Mouse (Mus musculus) limb, embryonic 13.5 days (tissue): ENCODE results near the gene Pdzd9. TPM values are rescaled to one million over a fixed set of nuclear protein-coding genes. Genes with fewer than 3 reads are reported as not detected.

Experiments
- ATAC-seq: fragments of 200-750 bp; cut with Nextera tagmentation; 2 replicates; pipeline ENCODE4 v1.8.0; 2017; ENCODE audit warnings: low read depth, moderate number of reproducible peaks, moderate TSS enrichment; ENCODE audit not compliant: low FRiP score
- H3K27ac ChIP-seq: fragments of 300-500 bp; sonication (generic); 2 replicates; pipeline ENCODE4 v1.5.1; 2015; ENCODE audit warnings: inconsistent platforms, mild to moderate bottlenecking, moderate library complexity
- H3K27me3 ChIP-seq: fragments of 300-500 bp; sonication (generic); 2 replicates; pipeline ENCODE4 v1.6.1; 2015; ENCODE audit warnings: mild to moderate bottlenecking, inconsistent platforms
- H3K36me3 ChIP-seq: fragments of 300-500 bp; sonication (generic); 2 replicates; pipeline ENCODE4 v1.6.1; 2015; ENCODE audit warnings: inconsistent platforms, mild to moderate bottlenecking, moderate library complexity
- H3K4me1 ChIP-seq: fragments of 300-500 bp; sonication (generic); 2 replicates; pipeline ENCODE4 v1.6.1; 2015; ENCODE audit warnings: inconsistent platforms
- H3K4me2 ChIP-seq: fragments of 300-500 bp; sonication (generic); replicated peaks from 2 replicates; pipeline ENCODE4 v1.6.1; 2015; ENCODE audit warnings: inconsistent platforms, mild to moderate bottlenecking, moderate library complexity
- H3K4me3 ChIP-seq: fragments of 300-500 bp; sonication (generic); 2 replicates; pipeline ENCODE4 v1.5.1; 2015; ENCODE audit warnings: moderate library complexity, mild to moderate bottlenecking, inconsistent platforms
- H3K9ac ChIP-seq: fragments of 300-500 bp; sonication (generic); 2 replicates; pipeline ENCODE4 v1.6.1; 2015; ENCODE audit warnings: mild to moderate bottlenecking, inconsistent platforms
- H3K9me3 ChIP-seq: fragments of 300-500 bp; sonication (generic); 2 replicates; pipeline ENCODE4 v1.6.1; 2016; ENCODE audit warnings: inconsistent platforms
- WGBS: fragments of 180-500 bp; shearing (Covaris S2); methylation state at CpG from one replicate; pipeline ENCODE4 v1.1.7; 2015; 5-methylcytosine and 5-hydroxymethylcytosine counted together
- polyA plus RNA-seq: library from polyadenylated mRNA; unstranded; fragments of >200 nt; fragmentation: Nextera tagmentation; extraction: Ambion mirVana; gene quantifications from 2 replicates; pipeline ENCODE4 v1.2.1, GENCODE M21; 2015

Gene Pdzd9
- polyA plus RNA-seq, 1 experiment from 2014 or later: 0.29 TPM

DNA sequence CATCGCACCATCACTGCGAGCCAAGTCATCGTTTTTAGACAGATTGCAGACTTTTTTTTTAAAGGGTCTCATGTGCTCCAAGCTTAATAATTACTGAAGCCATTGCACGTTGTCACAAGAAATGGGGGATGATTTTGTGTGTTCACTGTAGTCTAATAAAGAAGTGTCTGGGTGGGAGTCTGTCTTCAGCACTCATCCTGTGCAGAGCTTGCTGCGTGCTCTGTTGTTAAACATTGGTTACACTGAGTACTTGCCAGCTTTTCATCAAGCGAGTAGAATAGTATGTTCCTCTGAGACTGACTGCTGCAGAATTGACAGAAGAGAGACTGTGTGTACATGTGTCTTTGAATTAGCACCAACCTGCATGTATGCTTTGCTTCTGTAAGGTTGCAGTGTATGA lies 15.1 kb upstream of the Pdzd9 start:
- H3K9ac ChIP-seq: no peak overlapping the region
- no peaks in the 10 kb centered on the region; the same call in 1 of the 2 replicates for H3K36me3 ChIP-seq
- no peaks in the 10 kb centered on the region for H3K27me3 ChIP-seq
- ATAC-seq: no peak
- H3K9me3 ChIP-seq: no peaks in the 10 kb centered on the region
- peaks cover 17% of the 10 kb centered on the region for H3K4me1 ChIP-seq
- 72% methylated on average over 6 of the region's 6 CpGs for WGBS
- H3K27ac ChIP-seq: 0 out of 2 replicates have a peak overlapping the region, but pooled peaks have one; percentile 4
- H3K4me2 ChIP-seq: no peak overlapping the region
- H3K4me3 ChIP-seq: no peak overlapping the region

DNA sequence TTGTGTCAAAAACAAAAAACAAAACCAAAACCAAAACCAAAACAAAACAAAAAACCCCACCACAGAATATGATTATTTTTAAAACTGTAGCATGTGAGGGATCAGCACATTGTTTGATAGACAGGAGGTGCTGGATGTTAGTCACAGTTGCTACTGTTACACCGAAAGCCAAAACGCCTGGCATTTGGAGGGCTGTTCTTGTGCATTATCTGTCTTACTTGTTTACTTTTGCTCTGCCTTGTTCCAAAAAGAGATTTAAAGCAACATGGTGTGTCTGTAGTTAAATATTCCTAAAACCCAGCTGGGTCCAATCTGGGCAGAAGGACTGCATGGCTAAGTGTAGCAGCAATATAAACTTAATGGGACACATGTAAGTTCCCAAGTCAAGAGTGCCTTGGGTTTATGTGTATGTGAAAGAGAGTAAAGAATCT lies 14.6 kb upstream of the Pdzd9 start:
- ATAC-seq: no peak; the same call in 1 of the 2 replicates
- H3K27me3 ChIP-seq: no peaks in the 10 kb centered on the region
- H3K4me3 ChIP-seq: no peak overlapping the region
- H3K9ac ChIP-seq: no peak overlapping the region
- H3K4me2 ChIP-seq: no peak overlapping the region
- 0 out of 2 replicates have a peak overlapping the region, but pooled peaks have one; percentile 4 for H3K27ac ChIP-seq
- H3K4me1 ChIP-seq: peaks cover 21% of the 10 kb centered on the region
- WGBS: 63% methylated on average over 2 of the region's 2 CpGs
- no peaks in the 10 kb centered on the region for H3K9me3 ChIP-seq
- H3K36me3 ChIP-seq: no peaks in the 10 kb centered on the region; the same call in 1 of the 2 replicates

DNA sequence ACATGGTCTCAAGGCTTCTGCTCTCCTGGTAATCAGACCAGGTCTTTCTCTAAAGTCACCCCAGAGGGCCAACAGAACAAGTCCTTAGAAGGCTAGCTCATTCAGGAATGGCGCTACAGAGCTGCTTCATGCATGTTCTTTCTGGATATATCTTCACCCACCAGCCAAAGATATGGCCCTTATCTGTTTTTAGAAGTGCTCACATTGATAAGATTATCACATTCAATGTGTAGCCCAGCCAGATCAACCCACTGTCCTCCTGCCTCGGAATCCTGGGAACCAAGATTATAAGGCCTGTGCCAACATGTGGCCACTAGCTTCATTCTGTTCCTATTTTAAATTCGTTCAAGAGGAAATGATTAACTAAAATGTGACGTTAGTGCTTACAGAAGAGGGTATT lies 11.9 kb upstream of the Pdzd9 start:
- WGBS: 84% methylated on average over 4 of the region's 4 CpGs
- Histone ChIP-seq H3K4me3 (no peak overlapping the region), H3K36me3 (no peaks in the 10 kb centered on the region)

DNA sequence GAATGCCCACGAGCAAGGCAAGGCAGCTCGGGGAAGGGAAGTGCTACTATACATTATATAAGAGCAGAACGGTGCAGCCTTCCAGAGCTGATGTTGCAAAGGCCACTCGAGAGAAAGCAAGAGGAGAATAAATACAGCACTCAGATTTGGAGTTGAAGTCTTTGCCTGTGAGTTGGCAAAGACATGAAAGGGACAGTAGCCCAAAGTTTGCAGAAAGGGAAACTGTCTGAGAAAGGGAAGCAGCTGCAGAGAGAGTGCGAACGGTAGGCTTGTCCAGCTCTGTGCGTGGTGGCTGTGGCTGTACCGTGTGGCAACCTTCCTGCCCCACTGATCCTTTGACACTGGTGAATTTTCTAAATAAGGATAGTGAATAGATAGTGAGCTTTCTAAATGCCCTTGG lies 8.9 kb upstream of the Pdzd9 start:
- peak overlapping the region; percentile 91 for H3K9ac ChIP-seq
- no peak for ATAC-seq
- H3K27ac ChIP-seq: no peak overlapping the region
- no peaks in the 10 kb centered on the region for H3K27me3 ChIP-seq
- H3K4me1 ChIP-seq: peaks cover 28% of the 10 kb centered on the region
- peak overlapping the region; percentile 82 for H3K4me2 ChIP-seq
- peak overlapping the region; percentile 94 for H3K4me3 ChIP-seq
- 55% methylated on average over 8 of the region's 8 CpGs for WGBS
- no peaks in the 10 kb centered on the region for H3K9me3 ChIP-seq
- H3K36me3 ChIP-seq: no peaks in the 10 kb centered on the region

More for the DNA sequence above, 11.9 kb upstream of the Pdzd9 start:
- ATAC-seq: no peak
- H3K4me1 ChIP-seq: peaks cover 38% of the 10 kb centered on the region
- no peaks in the 10 kb centered on the region for H3K27me3 ChIP-seq
- H3K4me2 ChIP-seq: no peak overlapping the region
- H3K9me3 ChIP-seq: no peaks in the 10 kb centered on the region
- no peak overlapping the region for H3K27ac ChIP-seq
- no peak overlapping the region for H3K9ac ChIP-seq

DNA sequence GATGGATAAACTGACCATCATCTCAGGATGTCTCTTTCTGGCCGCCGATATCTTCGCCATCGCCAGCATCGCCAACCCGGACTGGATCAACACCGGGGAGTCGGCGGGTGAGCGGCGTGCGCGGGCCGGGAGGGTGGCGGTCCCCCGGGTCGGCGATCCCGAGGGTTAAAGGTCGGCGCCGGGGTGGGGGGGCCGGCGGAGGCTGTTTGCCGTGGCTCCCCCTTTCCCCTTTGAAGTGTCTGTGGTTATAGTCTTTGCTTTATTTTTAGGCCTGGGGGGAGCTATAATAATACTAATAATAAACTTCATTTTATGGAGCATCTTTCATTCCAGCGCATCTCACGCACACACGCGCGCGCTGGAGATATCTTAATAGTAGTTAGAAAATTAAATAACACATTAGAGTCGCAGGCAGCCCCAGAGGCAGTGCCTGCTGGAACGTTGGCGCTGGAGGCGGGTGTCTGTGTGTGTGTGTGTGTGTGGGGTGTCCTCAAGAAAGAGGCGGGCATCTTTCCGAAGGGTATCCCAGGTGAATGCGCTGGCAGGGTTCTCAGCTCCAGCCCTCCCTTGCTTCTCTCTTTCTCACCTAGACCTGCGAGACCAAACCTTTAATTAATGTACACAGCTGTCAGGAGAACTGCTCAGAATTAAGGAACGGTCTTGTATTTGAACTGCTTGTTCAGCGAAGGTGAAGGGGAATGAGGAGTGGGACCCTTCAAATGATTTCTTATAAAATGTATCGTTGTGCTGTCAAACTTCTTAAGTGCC lies 7.8 kb upstream of the Pdzd9 start:
- peak overlapping the region; percentile 82 for H3K4me2 ChIP-seq
- peak overlapping the region; percentile 91 for H3K9ac ChIP-seq
- 2% methylated on average over 42 of the region's 42 CpGs for WGBS
- H3K4me3 ChIP-seq: peak overlapping the region; percentile 94
- H3K4me1 ChIP-seq: peaks cover 28% of the 10 kb centered on the region
- peak; percentile 70 for ATAC-seq
- no peaks in the 10 kb centered on the region for H3K27me3 ChIP-seq
- no peaks in the 10 kb centered on the region for H3K36me3 ChIP-seq
- H3K27ac ChIP-seq: no peak overlapping the region
- no peaks in the 10 kb centered on the region for H3K9me3 ChIP-seq

DNA sequence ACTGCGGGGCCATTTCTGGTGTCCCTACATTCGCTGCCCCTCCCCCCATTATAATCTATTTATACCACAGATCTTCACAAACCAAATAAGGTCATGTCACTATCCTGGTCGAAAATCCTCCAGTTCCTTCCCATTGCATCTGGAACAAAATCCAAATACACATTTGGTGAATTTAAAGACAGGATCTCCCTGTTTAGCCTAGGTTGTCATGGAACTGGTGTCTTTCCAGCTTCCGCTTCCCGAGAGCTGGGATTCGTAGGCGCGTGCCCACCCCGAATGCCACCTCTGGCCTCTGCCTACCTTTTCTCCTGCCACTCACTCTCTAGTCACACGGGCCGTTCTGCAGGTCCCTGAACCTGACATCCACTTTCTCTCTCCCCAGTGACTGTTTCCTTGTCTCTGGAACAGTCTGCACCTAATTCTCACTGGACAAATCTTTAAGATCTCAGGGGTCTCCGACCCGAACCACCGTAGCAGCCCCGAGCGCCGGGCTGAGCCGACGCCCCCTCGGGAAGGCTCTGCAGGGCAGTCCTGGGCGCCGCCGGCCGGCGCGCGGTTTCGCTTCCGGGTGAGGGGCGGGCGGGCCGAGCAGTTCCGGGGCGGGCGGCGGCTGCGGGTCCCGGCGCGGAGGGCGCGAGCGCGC lies 7.0 kb upstream of the Pdzd9 start, which contains the start of gene Mosmo:
Mosmo (plus strand) TSS at position 618 of the 643 bp plus-strand sequence.
- peak; percentile 94 for ATAC-seq
- peak within 1 kb of the TSS; percentile 82 for H3K4me2 ChIP-seq
- peaks cover 28% of the 10 kb centered on the region for H3K4me1 ChIP-seq
- H3K9me3 ChIP-seq: no peaks in the 10 kb centered on the region
- peak within 1 kb of the TSS; percentile 91 for H3K9ac ChIP-seq
- WGBS: under 1% methylated on average over 43 of the region's 44 CpGs
- no peaks in the 10 kb centered on the region for H3K36me3 ChIP-seq
- no peaks in the 10 kb centered on the region for H3K27me3 ChIP-seq
- H3K27ac ChIP-seq: peak within 1 kb of the TSS; percentile 28; the same call in 1 of the 2 replicates
- peak within 1 kb of the TSS; percentile 94 for H3K4me3 ChIP-seq

DNA sequence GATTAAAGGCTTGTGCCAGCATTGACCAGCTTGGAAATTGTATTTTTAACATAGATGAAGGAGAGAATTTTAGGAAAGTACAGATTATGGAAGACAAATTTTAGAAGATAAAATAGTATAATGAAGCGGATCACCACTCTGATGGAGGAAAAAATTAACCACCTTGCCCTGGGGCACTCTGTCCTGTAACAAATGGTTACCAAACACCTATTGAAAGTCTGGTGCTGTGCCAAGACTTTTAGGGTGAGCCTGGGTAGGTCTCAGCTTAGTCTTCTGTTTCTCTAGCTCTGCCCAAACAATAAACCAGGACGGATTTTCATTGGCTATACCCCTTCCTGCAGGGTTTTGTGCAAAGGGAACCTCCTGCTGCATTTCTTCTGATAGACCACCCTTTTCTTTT lies 1.1 kb upstream of the Pdzd9 start:
- no peak overlapping the region for H3K4me2 ChIP-seq
- H3K27ac ChIP-seq: no peak overlapping the region
- 63% methylated on average over 2 of the region's 2 CpGs for WGBS
- H3K27me3 ChIP-seq: no peaks in the 10 kb centered on the region
- no peak overlapping the region for H3K4me3 ChIP-seq
- H3K9ac ChIP-seq: no peak overlapping the region
- ATAC-seq: no peak
- peaks cover 1% of the 10 kb centered on the region; the same call in 1 of the 2 replicates for H3K4me1 ChIP-seq
- H3K9me3 ChIP-seq: no peaks in the 10 kb centered on the region
- no peaks in the 10 kb centered on the region for H3K36me3 ChIP-seq

DNA sequence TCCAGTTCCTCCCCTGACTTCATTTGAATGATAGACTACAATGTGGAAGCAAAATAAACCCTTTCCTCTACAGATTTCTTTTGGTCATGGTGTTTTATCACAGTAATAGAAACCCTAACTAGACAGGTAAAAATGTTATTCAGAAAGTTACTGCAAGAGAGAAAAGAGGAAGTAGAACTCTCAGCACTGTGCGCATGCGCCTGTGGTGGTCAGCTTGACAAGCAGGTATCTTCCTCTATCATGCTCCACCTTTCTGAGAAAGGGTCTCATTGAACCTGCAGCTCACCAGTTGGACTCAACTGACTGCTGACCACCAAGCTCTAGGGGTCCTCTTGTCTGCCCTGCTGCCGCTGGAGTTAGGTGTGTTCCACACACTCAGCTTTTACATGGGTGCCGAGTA lies 8.1 kb downstream of the Pdzd9 start:
- no peak overlapping the region for H3K4me2 ChIP-seq
- H3K4me3 ChIP-seq: no peak overlapping the region
- no peaks in the 10 kb centered on the region for H3K27me3 ChIP-seq
- no peak overlapping the region for H3K27ac ChIP-seq
- H3K9me3 ChIP-seq: no peaks in the 10 kb centered on the region
- no peak for ATAC-seq
- no peaks in the 10 kb centered on the region for H3K4me1 ChIP-seq
- WGBS: 94% methylated on average over 4 of the region's 4 CpGs
- peaks cover 32% of the 10 kb centered on the region for H3K36me3 ChIP-seq
- no peak overlapping the region for H3K9ac ChIP-seq

DNA sequence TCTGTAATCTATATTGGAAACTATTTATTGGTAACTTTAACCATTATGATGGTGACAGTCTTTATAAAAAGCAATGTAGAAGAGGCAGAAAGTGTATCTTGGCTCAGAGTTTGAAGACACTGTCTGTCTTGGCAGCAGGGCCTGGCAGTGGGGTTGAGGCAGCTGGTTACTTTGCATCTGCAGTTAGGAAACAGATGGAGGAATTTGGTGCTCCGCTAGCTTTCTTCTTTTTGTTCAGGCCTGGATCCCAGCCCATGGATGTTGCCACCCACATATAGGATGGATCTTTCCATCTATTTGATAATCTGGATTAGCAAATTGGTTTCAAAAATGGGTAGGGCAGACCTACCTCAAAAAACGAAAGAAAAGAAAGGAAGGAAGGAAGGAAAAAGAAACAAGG lies 22.3 kb downstream of the Pdzd9 start:
- H3K36me3 ChIP-seq: peaks cover 89% of the 10 kb centered on the region
- H3K4me3 ChIP-seq: no peak overlapping the region
- H3K27ac ChIP-seq: no peak overlapping the region
- no peak for ATAC-seq
- H3K9me3 ChIP-seq: no peaks in the 10 kb centered on the region
- no peak overlapping the region for H3K9ac ChIP-seq
- no peak overlapping the region for H3K4me2 ChIP-seq
- H3K27me3 ChIP-seq: no peaks in the 10 kb centered on the region
- 92% methylated on average over 2 of the region's 2 CpGs for WGBS
- no peaks in the 10 kb centered on the region for H3K4me1 ChIP-seq

DNA sequence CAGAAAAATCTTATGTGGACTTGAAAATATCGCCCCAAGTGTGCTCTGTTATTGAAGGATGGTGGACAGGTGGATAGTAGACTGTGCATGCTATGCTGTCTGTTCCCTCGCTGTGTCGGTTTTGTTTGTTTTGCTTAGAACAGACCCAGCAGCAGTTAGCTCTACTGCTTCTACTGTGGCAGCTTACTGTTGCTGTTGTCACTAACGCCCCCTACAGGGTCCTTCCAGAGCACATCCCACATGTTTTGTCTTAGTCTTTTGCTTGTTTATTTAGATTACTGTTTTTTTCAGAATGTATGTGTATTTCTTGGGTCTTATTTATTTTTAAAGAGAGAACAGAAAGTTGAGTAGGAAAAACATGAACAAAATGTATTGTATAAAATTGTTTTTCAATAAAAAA lies 26.9 kb downstream of the Pdzd9 start:
- H3K9me3 ChIP-seq: no peaks in the 10 kb centered on the region
- no peak overlapping the region for H3K4me2 ChIP-seq
- WGBS: 76% methylated on average over 4 of the region's 4 CpGs
- H3K36me3 ChIP-seq: peaks cover 79% of the 10 kb centered on the region
- no peak overlapping the region for H3K4me3 ChIP-seq
- no peak for ATAC-seq
- H3K27ac ChIP-seq: no peak overlapping the region
- H3K4me1 ChIP-seq: no peaks in the 10 kb centered on the region
- no peak overlapping the region for H3K9ac ChIP-seq
- no peaks in the 10 kb centered on the region for H3K27me3 ChIP-seq

DNA sequence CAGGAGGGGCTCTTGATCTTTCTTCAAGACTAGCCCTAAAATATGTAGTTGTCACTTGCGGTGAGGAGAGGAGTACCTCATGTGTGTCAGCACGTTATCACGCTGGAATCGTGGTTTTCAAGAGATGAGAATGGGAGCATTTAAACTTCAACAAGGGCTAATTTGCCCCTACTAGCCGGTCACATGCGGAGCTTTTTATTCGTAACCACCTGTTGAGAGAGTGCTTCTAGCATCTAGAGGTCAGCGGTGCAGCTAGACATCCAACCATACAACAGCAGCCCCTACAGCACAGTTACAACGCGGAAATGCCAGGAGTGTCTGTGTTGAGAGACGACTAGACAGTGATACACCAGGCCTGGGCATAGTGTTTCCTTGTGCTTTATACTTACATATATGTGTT lies 34.3 kb downstream of the Pdzd9 start:
- H3K27ac ChIP-seq: peak overlapping the region; percentile 95; the same call in 1 of the 2 replicates
- peaks cover 16% of the 10 kb centered on the region for H3K4me1 ChIP-seq
- peak overlapping the region; percentile 88 for H3K4me2 ChIP-seq
- no peaks in the 10 kb centered on the region for H3K9me3 ChIP-seq
- 2% methylated on average over 11 of the region's 11 CpGs for WGBS
- no peak for ATAC-seq
- H3K4me3 ChIP-seq: peak overlapping the region; percentile 93
- H3K9ac ChIP-seq: peak overlapping the region; percentile 92
- peaks cover 28% of the 10 kb centered on the region for H3K36me3 ChIP-seq
- H3K27me3 ChIP-seq: no peaks in the 10 kb centered on the region

DNA sequence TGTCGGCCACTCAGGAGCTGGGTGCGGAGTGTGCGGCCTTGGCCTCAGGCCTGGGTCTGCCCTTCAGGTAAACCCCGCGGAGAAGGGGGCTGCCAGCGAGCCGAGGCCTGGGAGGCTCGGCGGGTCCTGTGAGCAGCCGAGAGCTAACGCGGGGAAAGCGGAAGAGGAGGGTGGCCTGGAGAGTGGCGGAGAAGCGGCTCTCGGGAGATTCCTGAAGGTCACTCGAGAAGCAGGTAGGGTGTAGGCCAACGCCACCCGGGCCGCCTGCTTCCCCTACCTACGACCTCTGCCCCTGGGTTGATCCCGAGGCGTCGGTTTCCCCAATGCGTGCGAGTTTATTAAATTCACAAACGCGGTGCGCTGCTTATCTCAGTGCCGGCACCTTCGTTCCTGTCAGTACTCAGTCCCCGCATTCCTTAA lies 34.8 kb downstream of the Pdzd9 start:
- peak overlapping the region; percentile 88 for H3K4me2 ChIP-seq
- no peaks in the 10 kb centered on the region for H3K9me3 ChIP-seq
- peak overlapping the region; percentile 92 for H3K9ac ChIP-seq
- H3K27ac ChIP-seq: peak overlapping the region; percentile 95
- H3K4me3 ChIP-seq: peak overlapping the region; percentile 93
- WGBS: 0% methylated on average over 32 of the region's 32 CpGs
- peaks cover 23% of the 10 kb centered on the region for H3K36me3 ChIP-seq
- no peaks in the 10 kb centered on the region for H3K27me3 ChIP-seq
- ATAC-seq: peak; percentile 87
- peaks cover 16% of the 10 kb centered on the region for H3K4me1 ChIP-seq
